Mouse (Mus musculus) intestine, embryonic 14.5 days (tissue): ENCODE results near the gene Grik1. TPM values are rescaled to one million over a fixed set of nuclear protein-coding genes. Genes with fewer than 3 reads are reported as not detected.

Source experiments
- ATAC-seq: fragments of 200-750 bp; cut with Nextera tagmentation; replicated peaks from 2 replicates; pipeline ENCODE4 v1.8.0; 2017; ENCODE audit warnings: low read depth, moderate number of reproducible peaks, moderate TSS enrichment, moderate library complexity; ENCODE audit not compliant: low FRiP score, low TSS enrichment
- DNase-seq: peaks from one replicate; pipeline ENCODE4 v3.0.0-alpha.2; 2018; ENCODE audit warnings: low spot score
- H3K27ac ChIP-seq: fragments of 300-500 bp; sonication (generic); 2 replicates; pipeline ENCODE4 v1.5.1; 2014; ENCODE audit warnings: low read depth, mild to moderate bottlenecking, control low read depth
- H3K27me3 ChIP-seq: fragments of 300-500 bp; sonication (generic); replicated peaks from 2 replicates; pipeline ENCODE4 v1.6.1; 2014; ENCODE audit warnings: low read length, control low read depth; ENCODE audit not compliant: control insufficient read depth, insufficient read depth
- H3K36me3 ChIP-seq: fragments of 300-500 bp; sonication (generic); 2 replicates; pipeline ENCODE4 v1.6.1; 2014; ENCODE audit warnings: low read length, control low read depth; ENCODE audit not compliant: control insufficient read depth, insufficient read depth
- H3K4me1 ChIP-seq: fragments of 300-500 bp; sonication (generic); replicated peaks from 2 replicates; pipeline ENCODE4 v1.6.1; 2014; ENCODE audit warnings: low read length, control low read depth, mixed read lengths; ENCODE audit not compliant: control insufficient read depth, insufficient read depth
- H3K4me2 ChIP-seq: fragments of 300-500 bp; sonication (generic); 2 replicates; pipeline ENCODE4 v1.6.1; 2014; ENCODE audit warnings: low read length
- H3K4me3 ChIP-seq: fragments of 300-500 bp; sonication (generic); 2 replicates; pipeline ENCODE4 v1.5.1; 2014; ENCODE audit warnings: low read depth, low read length, control low read depth, mixed read lengths
- H3K9ac ChIP-seq: fragments of 300-500 bp; sonication (generic); 2 replicates; pipeline ENCODE4 v1.6.1; 2014; ENCODE audit warnings: mild to moderate bottlenecking, low read length
- H3K9me3 ChIP-seq: fragments of 300-500 bp; sonication (generic); 2 replicates; pipeline ENCODE4 v1.6.1; 2016; ENCODE audit warnings: low read length, control low read depth; ENCODE audit not compliant: control insufficient read depth
- WGBS: fragments of 180-500 bp; shearing (Covaris S2); extraction: QIAGEN DNeasy Blood & Tissue Kit; methylation state at CpG from one replicate; pipeline ENCODE4 v1.1.7; 2014; 5-methylcytosine and 5-hydroxymethylcytosine counted together
- polyA plus RNA-seq: library from polyadenylated mRNA; unstranded; fragments of >200 nt; fragmentation: Nextera tagmentation; extraction: Ambion mirVana; gene quantifications from 2 replicates; pipeline ENCODE4 v1.2.1, GENCODE M21; 2014

Grik1 gene
- polyA plus RNA-seq, result 1.3 and 1.9 TPM in 2 replicates

- peak; percentile 76 for DNase-seq
- peak within 1 kb of the TSS; percentile 25; the same call in 1 of the 2 replicates for H3K9ac ChIP-seq
- peak; percentile 77 for ATAC-seq
- no peaks in the 10 kb centered on the region for H3K36me3 ChIP-seq
- peaks cover 43% of the 10 kb centered on the region for H3K27me3 ChIP-seq
- no peak within 1 kb of the TSS for H3K27ac ChIP-seq
- H3K4me3 ChIP-seq, result peak within 1 kb of the TSS; percentile 44
- H3K9me3 ChIP-seq, result no peaks in the 10 kb centered on the region
- under 1% methylated on average over 27 of the region's 27 CpGs for WGBS
- peaks cover 4% of the 10 kb centered on the region; the same call in 1 of the 2 replicates for H3K4me1 ChIP-seq
- H3K4me2 ChIP-seq, result peak within 1 kb of the TSS; percentile 96
Measured at GRCm38 (mm10) chr16:88290132-88290772, at the start of gene Grik1. Gene Grik1 (minus strand): TSS chr16:88290265.

GRCm38 (mm10) chr16:88294209-88294608, 4.1 kb upstream of the Grik1 start:
- ATAC-seq, result no peak
- DNase-seq, result no peak
- H3K4me2 ChIP-seq, result no peak overlapping the region
- no peak overlapping the region for H3K27ac ChIP-seq
- H3K9me3 ChIP-seq, result no peaks in the 10 kb centered on the region
- H3K36me3 ChIP-seq, result no peaks in the 10 kb centered on the region
- no peak overlapping the region for H3K9ac ChIP-seq
- H3K4me1 ChIP-seq, result peaks cover 1% of the 10 kb centered on the region; the same call in 1 of the 2 replicates
- H3K27me3 ChIP-seq, result peaks cover 23% of the 10 kb centered on the region
- 49% methylated on average over 3 of the region's 3 CpGs for WGBS
- H3K4me3 ChIP-seq, result no peak overlapping the region

- Histone ChIP-seq H3K36me3 (no peaks in the 10 kb centered on the region), H3K9ac (peak overlapping the region; percentile 25; the same call in 1 of the 2 replicates)
- under 1% methylated on average over 40 of the region's 40 CpGs for WGBS
Measured at GRCm38 (mm10) chr16:88289421-88290081, 514 bp downstream of the Grik1 start.

GRCm38 (mm10) chr16:88258407-88258806, 31.7 kb downstream of the Grik1 start:
- Histone ChIP-seq H3K9ac (no peak overlapping the region), H3K36me3 (no peaks in the 10 kb centered on the region), H3K4me3 (no peak overlapping the region), H3K4me1 (no peaks in the 10 kb centered on the region), H3K27me3 (no peaks in the 10 kb centered on the region), H3K4me2 (no peak overlapping the region), H3K9me3 (no peaks in the 10 kb centered on the region), H3K27ac (no peak overlapping the region)
- DNase-seq, result no peak
- 71% methylated on average over 4 of the region's 4 CpGs for WGBS
- no peak for ATAC-seq

More at GRCm38 (mm10) chr16:88289421-88290081, 514 bp downstream of the Grik1 start:
- Histone ChIP-seq H3K27me3 (peaks cover 43% of the 10 kb centered on the region), H3K4me2 (peak overlapping the region; percentile 96), H3K4me3 (peak overlapping the region; percentile 44), H3K27ac (no peak overlapping the region), H3K9me3 (no peaks in the 10 kb centered on the region), H3K4me1 (peaks cover 4% of the 10 kb centered on the region; the same call in 1 of the 2 replicates)
- ATAC-seq (peak; percentile 67; the same call in 1 of the 2 replicates), DNase-seq (peak; percentile 59)

- Histone ChIP-seq H3K27ac (no peak overlapping the region), H3K36me3 (no peaks in the 10 kb centered on the region), H3K9ac (no peak overlapping the region), H3K4me3 (no peak overlapping the region), H3K4me2 (no peak overlapping the region), H3K27me3 (no peaks in the 10 kb centered on the region), H3K4me1 (no peaks in the 10 kb centered on the region), H3K9me3 (no peaks in the 10 kb centered on the region)
- WGBS, result 84% methylated on average over 5 of the region's 5 CpGs
- ATAC-seq (no peak), DNase-seq (no peak)
Measured at GRCm38 (mm10) chr16:88257072-88257471, 33.0 kb downstream of the Grik1 start.

- Histone ChIP-seq H3K27ac (no peak overlapping the region), H3K9me3 (no peaks in the 10 kb centered on the region), H3K4me1 (no peaks in the 10 kb centered on the region), H3K36me3 (no peaks in the 10 kb centered on the region), H3K9ac (no peak overlapping the region), H3K27me3 (no peaks in the 10 kb centered on the region), H3K4me3 (no peak overlapping the region), H3K4me2 (no peak overlapping the region)
- no peak for DNase-seq
- no peak for ATAC-seq
- WGBS, result 84% methylated on average over 3 of the region's 3 CpGs
Measured at GRCm38 (mm10) chr16:88256101-88256500, 34.0 kb downstream of the Grik1 start.

GRCm38 (mm10) chr16:88252676-88253075, 37.4 kb downstream of the Grik1 start:
- no peaks in the 10 kb centered on the region for H3K36me3 ChIP-seq

GRCm38 (mm10) chr16:88251049-88251448, 39.0 kb downstream of the Grik1 start:
- H3K4me3 ChIP-seq, result no peak overlapping the region
- no peak overlapping the region for H3K27ac ChIP-seq
- H3K36me3 ChIP-seq, result no peaks in the 10 kb centered on the region
- H3K9me3 ChIP-seq, result no peaks in the 10 kb centered on the region
- no peak overlapping the region for H3K4me2 ChIP-seq
- H3K27me3 ChIP-seq, result no peaks in the 10 kb centered on the region
- DNase-seq (no peak), ATAC-seq (no peak)
- H3K9ac ChIP-seq, result no peak overlapping the region
- H3K4me1 ChIP-seq, result no peaks in the 10 kb centered on the region
- 71% methylated on average over 5 of the region's 5 CpGs for WGBS

More at GRCm38 (mm10) chr16:88252676-88253075, 37.4 kb downstream of the Grik1 start:
- DNase-seq (no peak), ATAC-seq (no peak)
- WGBS, result 73% methylated on average over 2 of the region's 2 CpGs
- H3K9ac ChIP-seq, result no peak overlapping the region
- H3K4me1 ChIP-seq, result no peaks in the 10 kb centered on the region
- H3K27me3 ChIP-seq, result no peaks in the 10 kb centered on the region
- H3K27ac ChIP-seq, result no peak overlapping the region
- no peak overlapping the region for H3K4me3 ChIP-seq
- H3K4me2 ChIP-seq, result no peak overlapping the region
- no peaks in the 10 kb centered on the region for H3K9me3 ChIP-seq
